Mouse (Mus musculus): Measurements from ENCODE around the gene P2rx1. TPM values are rescaled to one million over a fixed set of nuclear protein-coding genes. Genes with fewer than 3 reads are reported as not detected.

P2rx1 gene
- total RNA-seq, 4 experiments from 2014 or later, result 0.21 to 0.89 (median 0.41) TPM

GRCm38 (mm10) chr11:72987234-72987633 is 11.7 kb upstream of the P2rx1 start:
- DNase-seq (ENCODE audit: low spot score in 2 of 2), result no peak

- no peak for DNase-seq (ENCODE audit: low spot score in 2 of 2)
Measured at GRCm38 (mm10) chr11:72987807-72988206, 11.1 kb upstream of the P2rx1 start.

- DNase-seq (ENCODE audit: low spot score in 2 of 2), result no peak
Measured at GRCm38 (mm10) chr11:72989044-72989443, 9.9 kb upstream of the P2rx1 start.

- no peak for DNase-seq (ENCODE audit: low spot score in 2 of 2)
Measured at GRCm38 (mm10) chr11:72990688-72991087, 8.2 kb upstream of the P2rx1 start.

GRCm38 (mm10) chr11:72991961-72992360 is 6.9 kb upstream of the P2rx1 start:
- no peak for DNase-seq (ENCODE audit: low spot score in 2 of 2)

GRCm38 (mm10) chr11:72996346-72996745 is 2.6 kb upstream of the P2rx1 start:
- DNase-seq (ENCODE audit: low spot score in 2 of 2), result no peak

- DNase-seq (ENCODE audit: low spot score in 2 of 2), result no peak
Measured at GRCm38 (mm10) chr11:72996781-72997180, 2.1 kb upstream of the P2rx1 start.

GRCm38 (mm10) chr11:72997529-72998326 is 1.2 kb upstream of the P2rx1 start:
- DNase-seq (ENCODE audit: low spot score in 2 of 2), result no peak

- DNase-seq (ENCODE audit: low spot score in 2 of 2), result no peak
Measured at GRCm38 (mm10) chr11:73001029-73001428, 2.1 kb downstream of the P2rx1 start.

GRCm38 (mm10) chr11:73006377-73006776 is 7.5 kb downstream of the P2rx1 start:
- DNase-seq (ENCODE audit: low spot score in 2 of 2), result no peak

GRCm38 (mm10) chr11:73007113-73007512 is 8.2 kb downstream of the P2rx1 start:
- no peak for DNase-seq (ENCODE audit: low spot score in 2 of 2)

- DNase-seq (ENCODE audit: low spot score in 2 of 2), result no peak
Measured at GRCm38 (mm10) chr11:73007698-73008481, 9.0 kb downstream of the P2rx1 start.

GRCm38 (mm10) chr11:73008826-73009225 is 9.9 kb downstream of the P2rx1 start:
- no peak for DNase-seq (ENCODE audit: low spot score in 2 of 2)

- DNase-seq (ENCODE audit: low spot score in 2 of 2), result no peak
Measured at GRCm38 (mm10) chr11:73009531-73010274, 10.8 kb downstream of the P2rx1 start.

GRCm38 (mm10) chr11:73013981-73014380 is 15.1 kb downstream of the P2rx1 start:
- no peak for DNase-seq (ENCODE audit: low spot score in 2 of 2)

GRCm38 (mm10) chr11:73014831-73015344 is 16.0 kb downstream of the P2rx1 start:
- peak in 1 of 2 experiments; percentile 73 for DNase-seq (ENCODE audit: low spot score in 2 of 2)

GRCm38 (mm10) chr11:73015391-73016102 is 16.6 kb downstream of the P2rx1 start:
- no peak for DNase-seq (ENCODE audit: low spot score in 2 of 2)

- no peak for DNase-seq (ENCODE audit: low spot score in 2 of 2)
Measured at GRCm38 (mm10) chr11:73016103-73016420, 17.2 kb downstream of the P2rx1 start.

- peak; percentile 81 to 95 for DNase-seq (ENCODE audit: low spot score in 2 of 2)
Measured at GRCm38 (mm10) chr11:73018471-73019146, 19.7 kb downstream of the P2rx1 start, which contains the start of gene Camkk1. Gene Camkk1 (plus strand): TSS chr11:73019008.

GRCm38 (mm10) chr11:73019147-73019795 is 20.4 kb downstream of the P2rx1 start:
- DNase-seq (ENCODE audit: low spot score in 2 of 2), result peak; percentile 71 to 84
